Mouse (Mus musculus) neural tube, embryonic 11.5 days (tissue): ENCODE measurements around the gene AL731706.1. TPM values are rescaled to one million over a fixed set of nuclear protein-coding genes. Genes with fewer than 3 reads are reported as not detected.
A peak's percentile ranks its signal among the peaks of the same experiment; 100 is the strongest.

Experiments used
- ATAC-seq: fragments of 200-750 bp; cut with Nextera tagmentation; 2 replicates; pipeline ENCODE4 v1.8.0; 2017; ENCODE audit warnings: moderate number of reproducible peaks, mild to moderate bottlenecking, moderate TSS enrichment, moderate library complexity; ENCODE audit not compliant: insufficient read depth, low FRiP score, low TSS enrichment
- DNase-seq: peaks from one replicate; pipeline ENCODE4 v3.0.0-alpha.2; 2015; ENCODE audit warnings: low spot score
- H3K27ac ChIP-seq: fragments of 300-500 bp; sonication (generic); 2 replicates; pipeline ENCODE4 v1.5.1; 2014; ENCODE audit warnings: low read depth, mild to moderate bottlenecking, low read length
- H3K27me3 ChIP-seq: fragments of 300-500 bp; sonication (generic); 2 replicates; pipeline ENCODE4 v1.6.1; 2014; ENCODE audit warnings: mild to moderate bottlenecking, low read length, mixed read lengths; ENCODE audit not compliant: control insufficient read depth, insufficient read depth
- H3K36me3 ChIP-seq: fragments of 300-500 bp; sonication (generic); 2 replicates; pipeline ENCODE4 v1.6.1; 2014; ENCODE audit warnings: mild to moderate bottlenecking, low read length, moderate library complexity, mixed read lengths; ENCODE audit not compliant: control insufficient read depth, insufficient read depth
- H3K4me1 ChIP-seq: fragments of 300-500 bp; sonication (generic); 2 replicates; pipeline ENCODE4 v1.6.1; 2014; ENCODE audit warnings: low read length, mixed read lengths; ENCODE audit not compliant: control insufficient read depth, insufficient read depth
- H3K4me2 ChIP-seq: fragments of 300-500 bp; sonication (generic); 2 replicates; pipeline ENCODE4 v1.6.1; 2014; ENCODE audit warnings: low read depth, mild to moderate bottlenecking, moderate library complexity
- H3K4me3 ChIP-seq: fragments of 300-500 bp; sonication (generic); 2 replicates; pipeline ENCODE4 v1.5.1; 2014; ENCODE audit warnings: low read depth, low read length
- H3K9ac ChIP-seq: fragments of 300-500 bp; sonication (generic); 2 replicates; pipeline ENCODE4 v1.6.1; 2014; ENCODE audit warnings: mild to moderate bottlenecking, low read length
- H3K9me3 ChIP-seq: fragments of 300-500 bp; sonication (generic); 2 replicates; pipeline ENCODE4 v1.6.1; 2016; ENCODE audit warnings: low read length; ENCODE audit not compliant: control insufficient read depth
- WGBS: fragments of 180-500 bp; shearing (Covaris S2); extraction: QIAGEN DNeasy Blood & Tissue Kit; methylation state at CpG from one replicate; pipeline ENCODE4 v1.1.7; 2014; 5-methylcytosine and 5-hydroxymethylcytosine counted together
- polyA plus RNA-seq: library from polyadenylated mRNA; unstranded; fragments of >200 nt; fragmentation: Nextera tagmentation; extraction: Ambion mirVana; gene quantifications from 2 replicates; pipeline ENCODE4 v1.2.1, GENCODE M21; 2014

The AL731706.1 gene
- 26.0 and 26.3 TPM in 2 replicates for polyA plus RNA-seq

- peak within 1 kb of the TSS; percentile 70 for H3K4me3 ChIP-seq
- DNase-seq (peak; percentile 99), ATAC-seq (peak; percentile 98)
- no peaks in the 10 kb centered on the region for H3K27me3 ChIP-seq
- peak within 1 kb of the TSS; percentile 42 for H3K4me2 ChIP-seq
- WGBS, result under 1% methylated on average over 49 of the region's 49 CpGs
- H3K27ac ChIP-seq, result peak within 1 kb of the TSS; percentile 81
- peak within 1 kb of the TSS; percentile 81 for H3K9ac ChIP-seq
- no peaks in the 10 kb centered on the region for H3K36me3 ChIP-seq
- H3K4me1 ChIP-seq, result no peaks in the 10 kb centered on the region
- H3K9me3 ChIP-seq, result no peaks in the 10 kb centered on the region
Measured at GRCm38 (mm10) chr2:136891068-136891950, at the start of gene AL731706.1, which contains the start of the genes Slx4ip and Mkks. Gene AL731706.1, minus strand, starts transcription at chr2:136891389. Gene Slx4ip, plus strand, starts transcription at chr2:136891218. Gene Mkks, minus strand, starts transcription at chr2:136891389.

DNA sequence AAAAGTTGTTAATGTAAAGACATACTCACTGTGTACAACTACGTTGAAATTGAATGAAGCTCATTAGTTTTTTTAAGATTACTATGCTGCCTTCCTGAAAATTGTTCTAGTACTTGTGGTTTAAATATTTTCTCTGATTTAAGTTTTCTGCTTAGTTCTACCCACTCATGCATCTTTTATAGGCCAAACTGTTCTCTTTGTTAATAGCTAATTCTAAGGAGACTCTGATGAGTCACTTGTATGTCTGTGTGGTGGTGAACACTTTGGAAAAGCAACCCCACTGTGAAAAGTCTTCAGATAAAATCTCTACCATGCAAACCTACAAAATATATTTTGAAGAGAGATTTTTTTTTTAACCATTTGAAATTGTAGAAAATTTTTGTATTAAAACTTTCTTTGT is 47.1 kb upstream of the AL731706.1 start:
- no peaks in the 10 kb centered on the region for H3K4me1 ChIP-seq
- no peak overlapping the region for H3K9ac ChIP-seq
- 86% methylated on average over 1 of the region's 1 CpGs for WGBS
- H3K36me3 ChIP-seq, result no peaks in the 10 kb centered on the region
- H3K4me2 ChIP-seq, result no peak overlapping the region
- ATAC-seq (no peak), DNase-seq (no peak)
- H3K27me3 ChIP-seq, result no peaks in the 10 kb centered on the region
- H3K9me3 ChIP-seq, result no peaks in the 10 kb centered on the region
- H3K4me3 ChIP-seq, result no peak overlapping the region
- no peak overlapping the region for H3K27ac ChIP-seq

DNA sequence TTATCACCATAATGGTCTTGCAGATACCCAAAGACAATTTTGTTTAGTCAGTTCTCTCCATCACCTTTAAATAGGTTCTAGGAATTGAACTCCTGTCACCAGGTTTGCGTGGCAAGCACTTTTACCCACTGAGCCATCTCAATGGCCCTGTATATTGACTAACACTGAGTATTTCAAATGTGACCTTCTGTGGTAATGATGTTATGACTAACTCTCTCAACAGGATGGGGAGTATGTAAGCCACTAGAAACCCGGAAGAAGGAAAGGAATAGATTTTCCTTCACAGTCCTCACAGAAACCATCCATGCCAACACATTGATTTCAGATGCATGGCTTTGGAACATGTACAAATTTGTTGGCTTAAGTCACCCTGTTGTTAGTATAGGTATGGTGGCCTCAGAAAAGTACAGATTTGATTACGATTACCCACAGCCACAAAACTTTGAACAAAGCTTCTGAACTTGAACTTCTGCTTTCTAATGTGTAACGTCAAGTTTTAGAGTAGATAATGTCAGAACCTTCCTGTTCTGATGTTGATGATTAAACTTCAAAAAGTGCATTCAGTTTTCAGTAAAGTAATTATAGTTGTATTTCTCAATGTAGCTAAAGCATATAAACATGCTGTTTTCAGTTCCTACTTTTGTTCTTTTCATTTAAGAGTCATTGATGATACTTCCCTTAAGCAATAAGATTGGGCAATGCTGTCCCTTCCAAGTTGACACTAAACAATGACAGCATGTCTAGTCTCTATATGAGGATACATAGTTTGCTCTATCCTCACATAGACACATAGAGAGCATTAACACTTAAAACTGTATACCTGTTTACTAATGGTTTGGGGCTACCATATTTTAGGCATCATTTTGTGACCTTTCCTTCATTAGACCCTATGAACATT is 45.5 kb upstream of the AL731706.1 start:
- H3K36me3 ChIP-seq, result no peaks in the 10 kb centered on the region

GRCm38 (mm10) chr2:136921003-136921408 is 29.8 kb upstream of the AL731706.1 start:
- Histone ChIP-seq H3K4me2 (no peak overlapping the region), H3K4me3 (no peak overlapping the region), H3K9ac (no peak overlapping the region), H3K4me1 (no peaks in the 10 kb centered on the region; the same call in 1 of the 2 replicates), H3K27ac (no peak overlapping the region), H3K27me3 (no peaks in the 10 kb centered on the region), H3K9me3 (no peaks in the 10 kb centered on the region), H3K36me3 (no peaks in the 10 kb centered on the region)
- WGBS, result 70% methylated on average over 4 of the region's 4 CpGs
- DNase-seq, result no peak
- no peak for ATAC-seq

More for the DNA sequence above, 45.5 kb upstream of the AL731706.1 start:
- no peak overlapping the region for H3K4me2 ChIP-seq
- H3K9me3 ChIP-seq, result no peaks in the 10 kb centered on the region
- H3K4me3 ChIP-seq, result no peak overlapping the region
- H3K9ac ChIP-seq, result no peak overlapping the region
- no peaks in the 10 kb centered on the region for H3K4me1 ChIP-seq
- no peaks in the 10 kb centered on the region for H3K27me3 ChIP-seq
- ATAC-seq (no peak), DNase-seq (no peak)
- 92% methylated on average over 4 of the region's 4 CpGs for WGBS
- no peak overlapping the region for H3K27ac ChIP-seq

GRCm38 (mm10) chr2:136920257-136920993 is 29.2 kb upstream of the AL731706.1 start:
- H3K36me3 ChIP-seq, result no peaks in the 10 kb centered on the region
- 81% methylated on average over 3 of the region's 3 CpGs for WGBS
- H3K27me3 ChIP-seq, result no peaks in the 10 kb centered on the region
- ATAC-seq, result no peak
- H3K4me3 ChIP-seq, result no peak overlapping the region
- H3K9me3 ChIP-seq, result no peaks in the 10 kb centered on the region
- no peak overlapping the region for H3K4me2 ChIP-seq
- DNase-seq, result no peak
- H3K27ac ChIP-seq, result no peak overlapping the region
- no peak overlapping the region for H3K9ac ChIP-seq
- no peaks in the 10 kb centered on the region; the same call in 1 of the 2 replicates for H3K4me1 ChIP-seq

DNA sequence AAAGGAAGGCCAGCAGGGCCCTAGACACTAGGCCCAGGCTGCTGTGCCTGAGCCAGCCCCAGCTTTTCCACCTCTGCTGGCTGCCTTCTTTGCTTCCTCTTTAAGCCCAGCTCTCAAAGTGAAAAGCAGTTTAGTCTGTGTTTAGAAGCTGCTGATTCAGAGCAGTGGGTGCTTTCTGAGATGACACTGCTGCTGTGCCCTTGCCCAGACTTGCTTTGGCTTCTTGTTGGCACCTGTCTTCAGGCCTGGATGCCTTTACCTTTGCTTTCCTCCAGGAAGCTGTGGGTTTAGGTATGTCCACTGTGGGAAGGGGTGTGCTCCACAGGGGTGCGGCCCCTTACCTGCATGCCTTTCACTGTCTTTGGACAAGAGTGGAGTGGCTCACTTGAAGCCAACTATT is 28.2 kb upstream of the AL731706.1 start:
- no peak overlapping the region for H3K9ac ChIP-seq
- no peak overlapping the region for H3K4me3 ChIP-seq
- no peak overlapping the region for H3K27ac ChIP-seq
- ATAC-seq (no peak), DNase-seq (no peak)
- no peaks in the 10 kb centered on the region for H3K36me3 ChIP-seq
- H3K4me2 ChIP-seq, result no peak overlapping the region
- WGBS, result 100% methylated on average over 1 of the region's 1 CpGs
- H3K9me3 ChIP-seq, result no peaks in the 10 kb centered on the region
- H3K27me3 ChIP-seq, result no peaks in the 10 kb centered on the region
- no peaks in the 10 kb centered on the region; the same call in 1 of the 2 replicates for H3K4me1 ChIP-seq

GRCm38 (mm10) chr2:136914334-136914902 is 23.2 kb upstream of the AL731706.1 start:
- Histone ChIP-seq H3K27me3 (no peaks in the 10 kb centered on the region), H3K9ac (no peak overlapping the region), H3K4me1 (peaks cover 5% of the 10 kb centered on the region; the same call in 1 of the 2 replicates), H3K4me2 (no peak overlapping the region), H3K9me3 (no peaks in the 10 kb centered on the region), H3K4me3 (no peak overlapping the region), H3K36me3 (no peaks in the 10 kb centered on the region), H3K27ac (no peak overlapping the region)
- ATAC-seq (no peak), DNase-seq (no peak)
- WGBS, result 76% methylated on average over 3 of the region's 3 CpGs

GRCm38 (mm10) chr2:136913021-136913420 is 21.8 kb upstream of the AL731706.1 start:
- 51% methylated on average over 3 of the region's 3 CpGs for WGBS
- Histone ChIP-seq H3K4me2 (no peak overlapping the region), H3K9ac (no peak overlapping the region), H3K36me3 (no peaks in the 10 kb centered on the region), H3K4me1 (peaks cover 5% of the 10 kb centered on the region; the same call in 1 of the 2 replicates), H3K27ac (no peak overlapping the region), H3K4me3 (no peak overlapping the region), H3K9me3 (no peaks in the 10 kb centered on the region), H3K27me3 (no peaks in the 10 kb centered on the region)
- DNase-seq, result no peak
- no peak for ATAC-seq
